Mouse (Mus musculus): ENCODE results near the gene Ccl5. TPM values are rescaled to one million over a fixed set of nuclear protein-coding genes. Genes with fewer than 3 reads are reported as not detected.
A peak's percentile ranks its signal among the peaks of the same experiment; 100 is the strongest.
"Not testable (repeated sequence)": the region's sequence is repeated elsewhere in the genome, so short reads cannot be mapped to it uniquely, and the experiment has no call there.

Gene Ccl5
- not detected for total RNA-seq (2021)

DNA sequence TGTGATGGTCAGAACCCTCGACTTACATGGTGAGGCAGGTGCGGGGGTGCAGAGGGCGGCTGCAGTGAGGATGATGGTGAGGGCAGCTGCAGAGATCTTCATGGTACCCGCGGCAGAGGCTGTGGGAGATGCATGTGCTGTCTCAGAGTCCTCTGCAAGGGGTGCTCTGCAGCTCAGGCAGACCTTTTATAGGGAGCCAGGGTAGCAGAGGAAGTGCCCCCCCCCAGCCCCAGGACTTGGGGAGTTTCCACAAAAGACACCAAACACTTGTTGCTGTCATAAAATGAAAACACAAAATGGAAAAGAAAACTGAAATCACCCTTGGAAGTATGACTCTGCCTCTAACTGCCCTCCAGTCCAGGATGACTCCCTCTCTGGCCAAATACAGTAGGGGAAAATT, at the start of gene Ccl5:
Ccl5 (minus strand) TSS at position 159 of the 400 bp plus-strand sequence.
- intact Hi-C loops (cut with DNase I) = no loop called here
- DNase-seq (ENCODE audit: low spot score in 2 of 2) = no peak

DNA sequence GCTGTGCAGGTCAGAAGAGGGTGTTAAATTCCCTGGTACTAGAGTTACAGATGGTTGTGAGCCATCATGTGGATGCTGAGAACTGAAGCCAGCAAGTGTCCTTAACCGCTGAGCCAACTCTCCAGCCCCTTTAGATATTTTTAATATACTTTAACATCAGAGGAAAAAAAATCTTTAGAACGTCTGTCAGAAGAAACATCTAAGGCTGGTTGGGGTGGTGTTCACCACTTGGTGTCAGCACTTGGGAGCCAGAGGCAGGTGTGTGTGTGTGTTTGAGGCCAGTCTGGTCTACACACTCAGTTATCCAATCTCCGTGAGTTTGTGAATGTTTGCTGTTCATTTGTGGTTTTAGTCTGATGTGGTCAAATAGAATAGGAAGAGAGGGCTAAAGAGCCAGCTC, 48.7 kb upstream of the Ccl5 start:
- intact Hi-C loops (cut with DNase I) = no loop called here
- DNase-seq (ENCODE audit: low spot score in 2 of 2) = no peak

DNA sequence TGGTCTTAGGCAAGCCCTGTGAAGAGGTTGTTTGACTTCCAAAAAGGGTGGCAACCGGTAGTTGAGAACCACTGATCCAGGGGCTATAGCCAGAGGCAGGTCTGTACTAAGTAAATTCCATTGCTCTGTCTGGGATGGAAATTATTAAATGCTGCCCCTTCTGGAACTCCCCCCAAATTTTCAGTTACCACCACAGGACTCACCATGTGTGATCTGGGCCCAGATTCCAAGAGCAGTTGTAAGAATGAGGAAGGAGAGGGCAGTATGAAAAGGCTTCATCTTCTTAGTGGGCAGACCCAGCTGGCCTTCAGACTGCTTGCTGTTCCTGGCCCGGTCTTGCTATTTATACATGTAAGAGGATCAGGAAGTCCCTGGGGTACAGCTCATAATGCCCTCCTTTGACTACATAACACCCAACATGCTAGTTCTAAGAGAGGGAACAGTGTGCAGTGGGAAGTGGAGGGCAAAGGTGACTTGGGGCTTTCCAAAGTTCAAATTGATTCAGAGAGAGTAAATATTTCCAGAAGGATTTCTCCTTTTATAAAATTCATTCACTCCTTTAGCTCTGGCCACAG, 48.0 kb upstream of the Ccl5 start, which contains the start of gene Ccl9:
Ccl9 (minus strand) TSS at position 451 of the 575 bp plus-strand sequence.
- intact Hi-C loops (cut with DNase I) = no loop called here
- peak in 1 of 2 experiments; percentile 6 for DNase-seq (ENCODE audit: low spot score in 2 of 2)

DNA sequence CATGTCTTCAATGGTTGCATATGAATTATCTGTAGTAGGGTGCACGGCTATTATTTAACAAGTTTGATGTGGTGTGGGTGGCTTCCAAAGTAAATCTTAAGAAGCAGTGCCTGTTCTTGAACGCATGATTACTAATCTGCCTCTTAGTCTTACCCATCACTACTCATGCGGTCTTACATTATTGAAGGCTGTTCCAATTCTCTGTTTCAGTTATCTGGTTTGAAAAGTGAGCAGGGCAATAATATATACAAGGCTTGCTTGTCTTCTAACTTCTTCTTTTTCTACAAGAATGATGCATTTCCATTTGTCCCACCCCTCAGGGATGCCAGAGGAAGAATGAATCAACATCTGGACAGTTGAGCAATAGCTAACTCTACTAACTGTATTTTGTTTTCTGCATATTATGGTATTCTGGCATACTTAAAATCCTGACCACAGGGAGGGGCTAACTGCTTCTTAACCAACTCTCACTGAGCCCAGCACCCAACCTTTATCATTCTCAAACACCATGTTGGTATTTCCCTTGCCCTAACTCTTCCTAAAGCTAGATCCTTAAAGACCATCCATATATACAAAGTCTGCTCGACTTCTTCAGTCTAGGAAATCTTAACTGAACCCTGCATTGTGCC, 46.7 kb upstream of the Ccl5 start:
- intact Hi-C loops (cut with DNase I) = no loop called here
- no peak for DNase-seq (ENCODE audit: low spot score in 2 of 2)

DNA sequence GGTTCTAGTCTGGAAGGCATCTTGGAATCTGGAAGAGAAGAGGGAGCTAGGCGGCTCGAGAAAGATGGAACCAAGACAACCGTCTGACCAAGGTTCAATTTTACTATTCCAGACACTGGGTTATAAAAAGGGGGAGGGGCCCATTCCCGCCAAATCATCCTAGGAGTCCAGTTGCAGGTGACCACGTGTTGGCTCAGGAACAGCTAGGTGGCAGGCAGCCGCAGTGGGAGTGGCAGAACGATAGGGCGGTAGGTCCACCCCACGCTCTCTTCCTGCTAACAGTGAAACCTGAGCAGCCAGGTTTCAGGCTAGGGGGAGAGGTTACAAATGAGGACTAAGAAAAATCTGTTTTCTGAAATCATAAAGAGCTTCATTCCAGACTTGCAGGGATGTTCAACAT, 42.5 kb upstream of the Ccl5 start:
- DNase-seq (ENCODE audit: low spot score in 2 of 2) = no peak
- intact Hi-C loops (cut with DNase I) = no loop called here

DNA sequence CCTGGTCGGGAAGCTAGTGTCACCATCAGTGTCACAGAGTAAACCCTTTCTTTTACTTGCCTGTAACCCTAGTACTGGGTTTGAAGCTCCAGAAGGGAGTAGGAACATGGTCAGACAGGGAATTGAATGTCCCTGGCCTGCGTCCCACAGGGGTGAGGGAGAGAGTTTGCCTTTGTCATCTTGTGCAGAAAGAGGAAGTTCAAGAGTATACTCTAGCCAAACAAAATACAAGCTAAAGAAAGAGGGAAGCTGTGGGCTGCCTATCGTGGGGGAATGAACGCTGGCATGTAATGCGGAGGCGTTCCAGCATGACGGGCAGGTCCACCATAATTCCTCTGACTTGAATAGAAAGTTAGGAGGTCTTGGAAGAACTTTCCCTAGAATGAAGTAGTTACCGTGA, 41.9 kb upstream of the Ccl5 start:
- no peak for DNase-seq (ENCODE audit: low spot score in 2 of 2)
- intact Hi-C loops (cut with DNase I) = no loop called here

DNA sequence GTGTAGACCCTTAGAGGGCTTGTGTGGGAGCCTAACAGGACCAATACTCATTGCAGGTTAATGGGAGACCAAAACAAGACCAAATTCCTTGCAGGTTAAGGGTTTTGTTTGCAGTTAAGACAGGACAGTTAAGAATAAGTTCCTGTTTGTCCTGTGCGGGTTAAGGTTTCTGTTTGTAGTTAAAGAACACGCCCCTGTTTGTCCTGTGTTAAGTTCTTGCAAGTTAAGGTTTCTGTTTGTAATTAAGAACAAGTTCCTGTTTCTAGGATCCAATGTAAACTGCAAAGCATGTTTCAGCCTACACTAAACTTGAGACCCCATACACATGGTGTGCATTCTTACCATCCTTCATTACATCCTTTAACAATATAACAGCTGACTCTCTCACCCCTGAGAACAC, 39.9 kb upstream of the Ccl5 start:
- DNase-seq (ENCODE audit: low spot score in 2 of 2) = no peak
- intact Hi-C loops (cut with DNase I) = no loop called here

DNA sequence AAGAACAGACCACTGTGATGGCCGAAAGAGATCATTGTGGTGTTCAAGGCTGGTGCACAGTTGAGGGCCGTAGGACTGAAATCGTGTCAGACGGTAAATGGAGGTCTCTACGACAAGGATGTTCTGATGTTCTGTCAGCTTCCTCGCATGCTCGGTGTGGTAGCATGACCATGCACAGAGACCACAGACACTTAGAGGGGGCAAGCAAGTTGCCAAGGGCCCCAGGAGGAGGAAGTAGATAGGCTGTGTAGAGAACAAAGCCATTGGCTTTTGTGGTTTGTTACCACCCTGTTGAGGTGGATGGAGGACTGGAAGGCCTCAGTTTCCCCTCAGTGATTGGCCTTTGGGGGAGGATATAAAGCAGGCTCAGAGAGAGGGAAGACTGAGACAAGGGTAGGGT, 38.9 kb upstream of the Ccl5 start:
- intact Hi-C loops (cut with DNase I) = no loop called here
- no peak for DNase-seq (ENCODE audit: low spot score in 2 of 2)

DNA sequence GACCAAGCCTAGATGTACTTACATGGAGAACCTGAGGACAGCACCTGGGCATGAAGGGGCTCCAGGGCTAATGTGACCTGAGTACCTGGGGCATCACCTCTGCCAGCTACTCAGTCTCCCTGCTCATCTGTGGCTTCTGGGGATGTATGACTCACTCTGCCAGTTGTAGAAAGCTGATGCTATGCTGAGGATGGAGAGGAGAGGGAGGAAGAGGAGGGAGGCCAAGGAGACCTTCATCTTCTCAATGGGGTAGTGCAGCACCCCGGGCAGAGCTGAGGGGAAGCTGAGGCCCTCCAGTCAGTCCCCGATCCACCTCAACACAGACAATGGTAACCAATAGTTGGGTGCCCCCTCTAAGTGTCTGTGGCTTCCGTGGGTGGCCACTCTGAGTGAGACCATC, 38.5 kb upstream of the Ccl5 start:
- DNase-seq (ENCODE audit: low spot score in 2 of 2) = no peak
- intact Hi-C loops (cut with DNase I) = no loop called here

DNA sequence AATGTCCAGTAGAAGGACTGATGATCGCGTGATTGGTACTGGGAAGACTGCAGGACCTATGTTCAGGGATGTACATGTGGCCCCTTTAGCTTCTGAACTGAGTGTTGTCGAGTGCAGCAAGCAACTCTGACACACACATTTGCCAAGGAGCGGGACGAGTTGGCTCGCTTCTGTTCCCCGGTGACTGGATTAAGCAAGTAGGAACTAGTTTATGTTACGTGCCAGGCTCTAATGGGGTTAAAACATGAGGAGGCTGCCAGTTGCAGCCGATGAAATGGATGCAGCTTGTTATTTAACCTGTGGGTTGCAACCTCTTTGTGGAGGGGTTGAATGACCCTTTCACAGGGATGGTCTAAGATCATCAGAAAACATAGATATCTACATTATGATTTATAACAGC, 37.7 kb upstream of the Ccl5 start:
- DNase-seq (ENCODE audit: low spot score in 2 of 2) = no peak
- intact Hi-C loops (cut with DNase I) = no loop called here

DNA sequence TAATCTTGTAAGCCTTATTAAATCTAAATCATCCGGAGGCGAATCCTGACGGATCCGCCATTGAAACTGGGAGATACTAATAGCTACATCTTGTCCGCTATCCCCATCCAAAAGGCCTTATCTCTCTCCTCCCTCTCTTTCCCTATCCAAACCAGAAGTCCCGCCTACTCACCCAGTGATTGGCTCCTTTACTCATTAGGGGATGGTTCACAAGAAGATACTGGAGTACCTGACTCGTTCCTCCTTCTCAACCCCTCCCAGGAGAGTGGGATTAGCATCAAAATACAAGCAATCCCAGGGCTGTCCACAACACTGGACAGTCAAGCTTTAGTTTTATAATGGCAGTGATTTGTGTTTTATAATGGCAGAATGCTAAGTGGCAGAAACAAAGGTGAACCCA, 37.0 kb upstream of the Ccl5 start:
- DNase-seq (ENCODE audit: low spot score in 2 of 2) = no peak
- intact Hi-C loops (cut with DNase I) = no loop called here

DNA sequence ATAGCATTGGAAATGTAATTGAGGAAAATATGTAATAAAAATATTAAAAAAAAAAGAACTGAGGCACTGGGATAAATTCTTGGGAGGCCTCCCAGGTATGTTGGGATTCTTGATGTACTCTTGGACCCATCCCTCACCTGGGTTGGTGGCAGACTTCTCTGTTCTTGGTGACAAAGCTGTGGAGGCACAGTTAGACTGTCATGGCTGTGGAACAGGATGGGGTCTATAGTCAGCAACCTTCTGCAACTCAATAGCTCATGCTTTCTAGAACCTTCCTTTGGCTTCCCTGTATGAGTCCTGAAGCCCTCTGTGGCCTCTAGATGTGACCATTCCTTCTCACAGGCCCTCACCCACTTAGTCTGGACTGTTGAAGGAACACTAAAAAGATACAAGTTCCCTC, 36.3 kb upstream of the Ccl5 start:
- no peak for DNase-seq (ENCODE audit: low spot score in 2 of 2)
- intact Hi-C loops (cut with DNase I) = no loop called here

DNA sequence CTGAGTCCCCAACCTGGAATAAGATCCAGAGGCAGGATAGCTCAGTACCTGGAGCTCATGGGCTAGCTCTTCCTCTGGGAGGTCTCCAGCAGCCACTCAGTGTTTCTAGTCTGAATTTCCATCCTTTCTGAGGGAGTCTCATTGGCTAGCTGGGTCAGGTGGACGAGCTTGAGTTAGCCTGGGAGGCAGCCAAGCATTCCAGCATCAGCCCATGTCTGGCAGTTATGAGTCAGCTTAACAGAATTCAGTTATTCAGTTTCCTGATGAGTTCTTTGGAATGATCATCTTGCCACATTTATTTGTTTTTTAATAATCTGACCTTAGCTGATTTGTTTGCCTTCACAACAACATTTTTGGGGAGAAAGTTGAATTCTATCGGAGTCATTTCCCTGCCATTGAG, 33.4 kb upstream of the Ccl5 start:
- peak in 1 of 2 experiments; percentile 7 for DNase-seq (ENCODE audit: low spot score in 2 of 2)
- intact Hi-C loops (cut with DNase I) = no loop called here

DNA sequence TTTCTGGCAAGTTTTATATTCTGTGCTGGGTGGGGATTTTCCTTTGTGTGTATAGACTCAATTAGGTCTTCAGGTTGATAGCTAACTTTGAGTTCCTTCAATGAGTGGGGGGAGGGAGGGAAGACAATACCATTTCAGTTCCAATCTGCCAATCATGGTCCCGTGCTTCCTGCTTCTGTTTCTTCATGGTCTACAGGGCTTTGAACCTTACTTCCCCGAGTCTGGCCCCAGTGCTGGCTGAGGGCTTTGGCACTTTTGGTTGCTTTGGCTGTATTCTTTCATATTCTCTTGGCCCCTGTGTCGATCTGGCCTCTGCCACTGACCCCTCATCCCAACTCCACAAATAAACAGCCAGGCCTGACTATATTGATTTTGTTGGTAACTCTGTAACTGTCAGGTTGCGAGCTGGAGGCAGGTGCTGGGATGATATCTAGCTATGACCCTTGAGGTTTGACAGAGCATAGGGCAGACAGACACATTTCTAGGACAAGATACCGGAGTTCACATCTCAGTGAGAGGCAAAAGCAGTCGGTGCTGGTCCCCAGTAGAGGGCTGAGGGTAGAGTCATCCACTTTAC, 32.1 kb upstream of the Ccl5 start:
- DNase-seq (ENCODE audit: low spot score in 2 of 2) = no peak
- intact Hi-C loops (cut with DNase I) = no loop called here

DNA sequence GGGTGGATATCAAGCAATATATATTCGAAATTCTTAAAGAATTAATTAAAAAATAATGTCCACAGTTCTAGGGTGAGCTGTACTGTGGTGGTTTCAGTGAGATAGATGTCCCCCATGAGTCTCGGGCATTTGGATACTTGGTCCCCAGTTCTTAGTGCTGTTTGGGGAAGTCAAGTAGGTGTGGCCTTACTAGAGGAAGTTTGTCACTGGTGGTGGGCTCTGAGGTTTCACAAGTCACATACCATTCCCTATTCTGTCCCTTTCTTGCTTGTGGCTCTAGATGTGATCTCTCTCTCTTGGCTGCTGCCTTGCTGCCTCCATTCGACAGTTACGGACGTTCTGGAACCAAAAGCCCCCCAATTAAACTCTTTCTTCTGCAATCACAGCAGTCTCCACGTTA, 30.1 kb upstream of the Ccl5 start:
- DNase-seq (ENCODE audit: low spot score in 2 of 2) = no peak
- intact Hi-C loops (cut with DNase I) = no loop called here

DNA sequence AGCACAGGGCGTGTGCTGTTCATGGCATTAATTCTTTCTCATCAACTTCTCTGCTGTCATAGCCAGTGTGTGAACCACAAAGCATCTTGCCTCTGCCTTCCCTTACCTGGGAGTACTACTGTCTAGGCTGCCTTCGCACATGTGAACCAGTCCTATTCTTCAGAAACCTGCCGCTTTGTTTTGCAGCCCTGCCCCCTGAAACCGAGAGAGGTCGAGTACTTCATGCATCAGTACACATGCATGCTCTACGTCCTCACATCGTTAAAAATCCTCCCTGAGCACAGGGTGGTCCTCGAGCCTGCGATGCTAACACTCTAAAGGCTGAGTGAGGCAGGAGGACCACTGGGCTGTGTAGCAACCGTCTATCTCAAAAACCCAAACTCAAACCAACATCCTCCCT, 26.8 kb upstream of the Ccl5 start:
- no peak for DNase-seq (ENCODE audit: low spot score in 2 of 2)
- intact Hi-C loops (cut with DNase I) = loop anchor here (2.0 kb wide), 1 partner anchor 182 kb away; no protein-coding TSS in a partner anchor

DNA sequence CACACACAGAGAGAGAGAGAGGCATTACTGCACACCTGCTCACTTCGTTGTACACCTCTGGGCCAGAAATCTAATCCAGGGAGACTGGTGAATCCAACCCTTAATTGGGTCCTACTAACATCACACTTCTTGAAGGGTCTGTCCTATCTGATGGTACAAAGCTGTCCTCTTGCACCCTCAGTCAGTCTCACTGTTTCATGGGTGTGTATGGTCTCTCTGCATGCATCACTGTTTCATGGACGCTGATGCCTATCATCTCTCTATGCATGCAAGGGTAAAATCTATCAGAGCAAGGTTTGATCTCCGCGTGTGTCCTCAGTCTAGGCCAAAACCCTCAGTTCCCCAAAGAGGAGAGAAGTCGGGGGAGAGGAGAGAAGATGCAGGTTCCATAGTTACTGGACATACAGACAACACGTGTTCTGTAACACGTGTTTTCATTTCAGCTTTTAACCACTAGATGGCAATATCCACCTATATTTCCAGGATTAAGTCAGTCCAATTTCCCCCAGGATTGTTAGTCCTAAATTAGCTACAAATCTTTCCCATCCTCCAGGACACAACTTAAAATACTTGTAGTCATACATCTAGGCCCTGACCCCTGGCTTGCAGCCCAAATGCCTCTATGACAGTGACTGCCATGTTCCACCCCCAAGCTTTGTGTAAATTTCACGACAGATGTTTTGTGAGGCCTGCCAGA, 25.9 kb upstream of the Ccl5 start:
- intact Hi-C loops (cut with DNase I) = loop anchor here (2.0 kb wide), 1 partner anchor 183 kb away; no protein-coding TSS in a partner anchor
- DNase-seq (ENCODE audit: low spot score in 2 of 2) = peak; percentile 15 to 16

DNA sequence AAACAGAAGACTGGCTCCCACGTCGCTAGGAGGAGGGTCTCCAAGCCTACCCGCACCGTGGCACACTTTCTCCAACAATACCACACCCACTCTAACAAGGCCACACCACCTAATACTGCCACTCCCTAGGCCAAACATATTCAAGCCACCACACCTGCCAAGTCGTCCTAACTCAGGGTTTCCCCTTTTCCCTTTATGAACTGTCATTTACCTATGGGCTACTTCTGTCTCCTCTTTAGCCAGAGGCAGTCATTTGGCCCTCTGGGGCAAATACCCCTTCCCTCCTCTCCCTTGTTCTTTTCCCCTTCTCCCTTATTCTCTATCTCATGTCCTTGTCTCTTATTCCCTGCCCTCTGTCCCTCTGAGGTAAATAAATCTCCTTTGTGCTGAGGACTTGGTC, 21.4 kb upstream of the Ccl5 start:
- DNase-seq (ENCODE audit: low spot score in 2 of 2) = no peak
- intact Hi-C loops (cut with DNase I) = no loop called here

DNA sequence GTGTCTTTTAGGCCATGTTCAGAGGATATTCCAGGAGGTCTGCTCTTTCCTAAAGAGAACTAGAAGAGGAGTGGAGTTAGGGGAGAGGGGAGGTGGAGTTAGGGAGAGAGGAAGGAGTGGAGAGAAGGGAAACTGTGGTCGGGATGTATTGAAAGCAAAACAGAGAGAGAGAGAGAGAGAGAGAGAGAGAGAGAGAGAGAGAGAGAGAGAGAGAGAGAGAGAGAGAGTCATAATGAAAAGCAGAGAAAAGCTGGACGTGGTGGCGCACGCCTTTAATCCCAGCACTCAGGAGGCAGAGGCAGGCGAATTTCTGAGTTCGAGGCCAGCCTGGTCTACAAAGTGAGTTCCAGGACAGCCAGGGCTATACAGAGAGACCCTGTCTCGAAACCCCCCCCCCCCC, 20.7 kb upstream of the Ccl5 start:
- DNase-seq (ENCODE audit: low spot score in 2 of 2); intact Hi-C loops (cut with DNase I): not testable (repeated sequence)

DNA sequence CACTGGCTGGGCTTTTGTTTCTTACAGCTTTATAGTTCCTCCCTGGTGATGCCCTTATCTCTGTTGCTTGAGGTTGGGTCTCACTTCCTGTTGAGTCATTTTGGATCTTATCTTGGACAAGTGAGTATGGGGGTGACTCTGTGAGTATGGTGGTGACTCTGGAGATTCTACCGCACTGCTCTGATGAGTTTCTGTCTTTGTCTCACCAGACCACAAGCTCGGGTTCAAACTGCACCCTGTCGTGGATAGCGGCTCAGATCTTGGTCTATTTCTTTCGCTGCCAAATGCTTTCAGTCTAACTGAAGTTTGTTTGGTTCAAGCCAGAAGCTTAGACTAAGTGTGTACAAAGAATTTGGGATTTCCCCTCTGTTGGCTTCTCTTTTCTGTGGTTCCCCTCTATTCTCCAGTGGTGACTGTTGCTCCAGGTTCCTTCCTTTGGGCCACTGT, 19.9 kb upstream of the Ccl5 start:
- DNase-seq (ENCODE audit: low spot score in 2 of 2) = no peak
- intact Hi-C loops (cut with DNase I) = no loop called here

DNA sequence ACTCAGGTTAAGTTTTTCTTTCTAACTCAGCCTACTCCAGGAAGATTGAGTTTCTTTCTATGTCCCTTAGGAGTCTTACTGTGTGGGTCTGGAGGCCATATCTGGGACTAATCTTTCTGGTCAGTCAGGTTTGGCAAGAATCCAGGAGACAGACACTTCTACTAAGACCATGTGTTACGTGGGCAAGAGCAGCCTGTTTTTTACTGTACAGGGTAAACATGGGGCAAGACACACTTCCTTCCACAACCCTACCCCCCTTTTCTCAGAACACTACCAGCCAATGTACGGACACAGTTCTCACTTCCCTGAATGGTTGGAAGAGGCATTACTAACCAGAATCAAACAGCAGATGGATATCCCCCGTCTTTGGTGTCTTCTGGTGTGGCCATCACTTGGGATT, 13.9 kb upstream of the Ccl5 start:
- intact Hi-C loops (cut with DNase I) = no loop called here
- DNase-seq (ENCODE audit: low spot score in 2 of 2) = no peak

Measured in left cerebral cortex, postnatal 36 days (tissue).